Mouse (Mus musculus) heart, postnatal 0 days (tissue): ENCODE results near the gene Tmed3.

ENCODE experiments used
- CTCF ChIP-seq: IDR thresholded peaks from 2 replicates; pipeline ENCODE4 v1.5.1; 2016; ENCODE audit warnings: antibody characterized with exemption, control low read depth, low read depth
- EP300 ChIP-seq: IDR thresholded peaks from 2 replicates; pipeline ENCODE4 v1.6.1; 2016; ENCODE audit warnings: antibody characterized with exemption, low read depth

DNA sequence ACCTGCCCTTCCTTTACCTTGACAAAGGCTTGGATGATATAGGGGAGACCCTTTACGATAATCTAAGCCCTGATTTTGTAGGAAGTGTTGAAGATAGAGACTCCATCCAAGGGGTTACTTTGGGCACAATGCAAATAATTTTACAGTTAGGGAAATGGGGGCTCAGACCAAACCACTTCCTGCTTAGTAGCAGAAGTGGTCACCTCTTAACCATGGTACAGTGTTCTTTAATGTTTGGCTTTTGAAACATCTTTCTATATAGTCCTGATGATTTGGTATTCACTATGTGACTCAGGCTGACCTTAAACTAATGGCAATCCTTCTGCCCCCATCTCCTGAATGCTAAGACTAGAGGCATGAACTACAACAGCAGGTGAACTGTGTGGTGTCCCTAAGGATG is 31.5 kb downstream of the Tmed3 start:
- TF ChIP-seq EP300 (no peak), CTCF (no peak)
